Mouse (Mus musculus): ENCODE measurements around the gene Lamtor1.

The Lamtor1 gene

GRCm38 (mm10) chr7:101955862-101956261 lies 50.2 kb downstream of the Lamtor1 start:
- DNase-seq: no peak

- DNase-seq: no peak
Measured at GRCm38 (mm10) chr7:101956481-101956880, 50.8 kb downstream of the Lamtor1 start.

GRCm38 (mm10) chr7:101956911-101957310 lies 51.2 kb downstream of the Lamtor1 start:
- no peak for DNase-seq

- no peak for DNase-seq
Measured at GRCm38 (mm10) chr7:101962829-101963228, 57.1 kb downstream of the Lamtor1 start.

- DNase-seq: no peak
Measured at GRCm38 (mm10) chr7:101963621-101964020, 57.9 kb downstream of the Lamtor1 start.

- no peak for DNase-seq
Measured at GRCm38 (mm10) chr7:101964551-101964950, 58.8 kb downstream of the Lamtor1 start.

GRCm38 (mm10) chr7:101965606-101966005 lies 59.9 kb downstream of the Lamtor1 start:
- DNase-seq: peak; percentile 25 to 42

- no peak for DNase-seq
Measured at GRCm38 (mm10) chr7:101967256-101967655, 61.6 kb downstream of the Lamtor1 start.

- DNase-seq: no peak
Measured at GRCm38 (mm10) chr7:101968751-101969150, 63.0 kb downstream of the Lamtor1 start.

- peak; percentile 86 to 89 for DNase-seq
Measured at GRCm38 (mm10) chr7:101969694-101970428, 64.2 kb downstream of the Lamtor1 start.

GRCm38 (mm10) chr7:101970429-101970775 lies 64.7 kb downstream of the Lamtor1 start:
- DNase-seq: peak; percentile 67 to 80

GRCm38 (mm10) chr7:101970821-101971461 lies 65.2 kb downstream of the Lamtor1 start:
- peak; percentile 65 to 74 for DNase-seq

- no peak for DNase-seq
Measured at GRCm38 (mm10) chr7:101971721-101972120, 66.0 kb downstream of the Lamtor1 start.

GRCm38 (mm10) chr7:101973730-101974129 lies 68.0 kb downstream of the Lamtor1 start:
- DNase-seq: no peak

GRCm38 (mm10) chr7:101974505-101974904 lies 68.8 kb downstream of the Lamtor1 start:
- DNase-seq: no peak

Data from thymus, postnatal 36 days (tissue).